Mouse (Mus musculus): ENCODE data around the gene Grin1.

Gene Grin1

DNA sequence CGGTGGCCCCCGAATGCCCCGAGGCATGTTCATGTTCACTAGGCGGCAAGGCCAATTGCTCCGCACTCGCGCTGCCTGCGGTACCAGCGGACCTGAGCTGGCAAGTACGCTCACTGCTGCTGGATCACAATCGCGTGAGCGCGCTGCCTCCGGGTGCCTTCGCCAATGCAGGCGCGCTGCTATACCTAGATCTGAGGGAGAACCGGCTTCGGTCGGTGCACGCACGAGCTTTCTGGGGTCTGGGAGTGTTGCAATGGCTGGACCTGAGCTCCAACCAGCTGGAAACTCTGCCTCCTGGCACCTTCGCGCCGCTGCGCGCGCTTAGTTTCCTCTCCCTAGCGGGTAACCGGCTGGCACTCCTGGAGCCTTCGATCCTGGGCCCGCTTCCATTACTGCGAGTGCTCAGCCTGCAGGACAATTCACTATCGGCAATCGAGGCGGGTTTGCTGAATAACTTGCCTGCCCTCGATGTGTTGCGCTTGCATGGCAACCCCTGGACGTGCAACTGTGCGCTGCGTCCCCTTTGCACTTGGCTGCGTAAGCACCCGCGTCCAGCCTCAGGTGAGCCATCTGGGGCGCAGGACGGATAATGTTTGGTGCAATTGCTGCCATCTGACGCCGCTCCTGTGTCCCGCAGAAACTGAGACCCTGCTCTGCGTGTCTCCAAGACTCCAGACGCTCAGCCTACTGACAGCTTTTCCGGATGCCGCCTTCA, 28.7 kb downstream of the Grin1 start:
- in situ Hi-C loops (cut with MboI; ENCODE audit: low pct_unique_long_range_greater_than_20kb in 1 of 2, low sequenced_read_pairs in 2 of 2, unreplicated experiment in 1 of 2) = no loop called here

DNA sequence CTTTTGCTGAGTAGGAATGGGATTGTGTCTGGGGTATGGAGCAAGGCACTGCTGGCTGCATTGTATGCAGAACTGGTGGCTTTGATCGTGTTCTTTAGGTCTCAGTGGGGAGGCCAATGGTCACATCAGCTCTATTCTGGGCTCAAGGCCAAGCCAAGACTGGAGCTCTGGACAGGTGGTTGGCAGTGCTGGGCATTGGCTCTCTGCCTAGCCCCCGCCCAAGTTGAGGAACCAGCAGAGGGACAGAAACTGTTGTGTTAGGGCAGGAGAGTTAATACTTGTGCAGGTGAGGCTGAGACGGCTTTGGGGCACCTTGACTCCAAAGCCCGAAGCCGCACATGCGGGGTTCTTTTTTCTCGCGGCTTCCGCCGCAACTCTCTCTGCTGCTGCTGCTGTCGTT, 29.3 kb downstream of the Grin1 start, which contains the start of gene Lrrc26:
Lrrc26 (plus strand) TSS at position 265 of the 400 bp plus-strand sequence.
- in situ Hi-C loops (cut with MboI; ENCODE audit: low pct_unique_long_range_greater_than_20kb in 1 of 2, low sequenced_read_pairs in 2 of 2, unreplicated experiment in 1 of 2) = no loop called here

GRCm38 (mm10) chr2:25288734-25289345, 30.1 kb downstream of the Grin1 start:
- in situ Hi-C loops (cut with MboI; ENCODE audit: low pct_unique_long_range_greater_than_20kb in 1 of 2, low sequenced_read_pairs in 2 of 2, unreplicated experiment in 1 of 2) = no loop called here

DNA sequence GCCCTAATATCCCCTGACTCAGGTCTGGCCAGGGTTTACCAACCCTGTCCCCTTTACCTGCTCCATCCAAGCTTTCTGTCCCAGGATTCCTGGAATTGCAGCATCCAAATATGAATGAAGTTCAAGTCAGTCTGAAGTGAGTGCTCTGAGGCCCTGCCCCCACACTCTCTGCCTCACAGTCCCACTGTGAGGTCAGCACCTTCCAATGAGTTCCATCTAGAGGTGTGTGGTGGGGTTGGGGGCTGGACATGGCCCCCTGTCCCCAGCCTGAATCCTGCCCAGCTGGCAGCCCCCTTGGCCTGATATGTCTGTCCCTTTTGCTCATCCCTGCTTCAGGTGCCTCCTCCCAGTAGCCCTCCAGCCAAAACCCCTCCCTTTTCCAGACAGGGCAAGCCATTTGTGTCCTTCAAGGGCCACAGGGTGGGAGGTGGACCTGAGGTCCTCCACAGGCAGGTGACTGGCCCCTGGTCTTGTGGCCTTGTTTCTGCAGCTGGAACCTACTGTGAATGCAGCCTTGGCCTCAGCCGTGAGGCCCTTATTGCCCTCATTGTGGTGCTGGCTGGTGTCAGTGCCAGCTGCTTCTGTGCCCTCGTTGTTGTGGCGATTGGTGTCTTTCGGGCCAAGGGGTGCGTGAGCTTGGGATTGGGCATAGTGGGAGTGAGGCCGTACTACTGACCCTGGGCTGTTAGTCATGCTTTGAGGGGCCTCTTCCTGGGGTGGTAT, 30.9 kb downstream of the Grin1 start, which contains the start of gene Tmem210:
Tmem210 (plus strand) TSS at position 219 of the 723 bp plus-strand sequence.
- in situ Hi-C loops (cut with MboI; ENCODE audit: low pct_unique_long_range_greater_than_20kb in 1 of 2, low sequenced_read_pairs in 2 of 2, unreplicated experiment in 1 of 2) = no loop called here

- in situ Hi-C loops (cut with MboI; ENCODE audit: low pct_unique_long_range_greater_than_20kb in 1 of 2, low sequenced_read_pairs in 2 of 2, unreplicated experiment in 1 of 2) = no loop called here
These were observed 31.9 kb downstream of the Grin1 start for GRCm38 (mm10) chr2:25286837-25287636.

DNA sequence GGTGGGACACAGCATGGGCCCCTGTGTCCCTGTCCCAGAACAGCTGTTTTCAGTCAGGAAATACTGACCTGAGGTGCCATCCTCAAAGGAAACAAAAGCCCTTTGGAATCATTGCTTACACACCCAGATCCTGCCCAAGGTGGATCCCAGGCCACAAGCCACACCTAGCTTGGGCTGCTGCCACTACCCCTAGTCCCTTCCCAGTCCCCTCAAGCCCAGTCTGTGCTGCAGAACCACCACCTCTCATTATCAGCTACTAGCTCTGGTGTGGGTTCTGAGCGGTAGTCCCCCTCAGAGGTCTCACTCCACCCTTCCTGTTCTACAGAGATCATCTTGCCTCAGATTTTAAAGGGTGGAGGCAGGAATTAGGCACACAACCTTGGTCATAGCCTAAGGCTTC, 32.7 kb downstream of the Grin1 start:
- in situ Hi-C loops (cut with MboI; ENCODE audit: low pct_unique_long_range_greater_than_20kb in 1 of 2, low sequenced_read_pairs in 2 of 2, unreplicated experiment in 1 of 2) = no loop called here

DNA sequence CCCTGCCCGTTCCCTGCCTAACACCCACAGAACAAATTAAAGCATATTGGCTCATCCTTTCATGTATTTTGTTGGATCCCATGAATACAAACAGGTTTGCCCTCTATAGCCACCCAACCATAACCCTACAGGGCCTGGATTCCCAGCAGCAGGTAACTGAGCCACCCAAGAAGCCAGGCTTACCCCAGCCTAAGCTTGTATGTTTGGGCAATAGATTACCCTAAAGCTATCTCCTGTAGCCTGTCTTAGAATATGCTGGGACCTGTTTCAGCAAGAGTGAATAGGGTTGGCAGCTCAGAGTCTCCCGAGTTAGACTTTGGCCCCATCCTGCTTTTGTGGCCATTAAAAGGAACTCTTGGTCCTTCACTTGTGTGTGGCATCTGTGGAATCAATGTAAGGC, 33.4 kb downstream of the Grin1 start:
- in situ Hi-C loops (cut with MboI; ENCODE audit: low pct_unique_long_range_greater_than_20kb in 1 of 2, low sequenced_read_pairs in 2 of 2, unreplicated experiment in 1 of 2) = no loop called here

DNA sequence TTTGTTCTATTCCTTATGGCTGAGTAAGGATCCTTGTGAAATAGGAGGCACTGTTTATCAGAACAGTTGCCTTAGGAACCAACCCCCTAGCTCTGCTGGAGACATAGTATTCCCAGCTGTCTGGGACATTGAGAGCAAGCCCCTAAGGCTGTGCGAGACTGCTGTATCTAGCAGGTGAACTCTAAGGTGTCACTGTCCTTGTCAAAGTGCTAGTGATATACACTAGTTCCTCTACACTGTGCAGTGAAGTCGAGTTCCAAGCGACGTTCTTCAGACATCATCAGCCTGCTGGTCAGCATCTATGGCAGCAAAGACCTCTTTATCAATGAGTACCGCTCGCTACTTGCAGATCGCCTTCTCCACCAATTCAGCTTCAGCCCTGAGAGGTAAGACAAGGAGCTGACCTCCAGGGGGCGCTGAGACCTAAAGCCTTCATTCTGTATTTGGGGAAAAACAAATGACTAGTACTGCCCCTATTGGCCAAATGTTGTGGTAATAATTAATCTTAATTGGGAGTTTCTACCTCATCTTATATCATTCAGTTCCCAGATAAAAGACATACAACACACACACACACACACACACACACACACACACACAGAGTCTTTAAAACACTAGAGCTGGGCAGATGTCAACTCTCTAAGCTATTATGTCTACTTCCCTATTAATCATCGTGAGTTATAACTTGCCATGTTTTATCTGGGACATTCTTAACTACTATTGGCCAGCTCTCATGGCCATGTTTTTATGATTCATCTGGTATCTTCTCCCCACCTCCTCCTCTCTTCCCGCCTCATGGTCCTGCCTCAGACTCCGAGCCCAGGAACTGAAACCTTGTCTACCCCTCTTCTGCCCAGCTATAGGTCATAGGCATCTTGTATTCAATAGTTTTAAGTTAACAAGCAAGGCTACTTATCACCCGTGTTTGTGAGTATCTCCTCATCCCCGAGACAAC, 39.8 kb downstream of the Grin1 start:
- in situ Hi-C loops (cut with MboI; ENCODE audit: low pct_unique_long_range_greater_than_20kb in 1 of 2, low sequenced_read_pairs in 2 of 2, unreplicated experiment in 1 of 2) = no loop called here

- in situ Hi-C loops (cut with MboI; ENCODE audit: low pct_unique_long_range_greater_than_20kb in 1 of 2, low sequenced_read_pairs in 2 of 2, unreplicated experiment in 1 of 2) = no loop called here
These were observed 46.0 kb downstream of the Grin1 start for GRCm38 (mm10) chr2:25273010-25273409.

GRCm38 (mm10) chr2:25272515-25272914, 46.5 kb downstream of the Grin1 start:
- in situ Hi-C loops (cut with MboI; ENCODE audit: low pct_unique_long_range_greater_than_20kb in 1 of 2, low sequenced_read_pairs in 2 of 2, unreplicated experiment in 1 of 2) = no loop called here

DNA sequence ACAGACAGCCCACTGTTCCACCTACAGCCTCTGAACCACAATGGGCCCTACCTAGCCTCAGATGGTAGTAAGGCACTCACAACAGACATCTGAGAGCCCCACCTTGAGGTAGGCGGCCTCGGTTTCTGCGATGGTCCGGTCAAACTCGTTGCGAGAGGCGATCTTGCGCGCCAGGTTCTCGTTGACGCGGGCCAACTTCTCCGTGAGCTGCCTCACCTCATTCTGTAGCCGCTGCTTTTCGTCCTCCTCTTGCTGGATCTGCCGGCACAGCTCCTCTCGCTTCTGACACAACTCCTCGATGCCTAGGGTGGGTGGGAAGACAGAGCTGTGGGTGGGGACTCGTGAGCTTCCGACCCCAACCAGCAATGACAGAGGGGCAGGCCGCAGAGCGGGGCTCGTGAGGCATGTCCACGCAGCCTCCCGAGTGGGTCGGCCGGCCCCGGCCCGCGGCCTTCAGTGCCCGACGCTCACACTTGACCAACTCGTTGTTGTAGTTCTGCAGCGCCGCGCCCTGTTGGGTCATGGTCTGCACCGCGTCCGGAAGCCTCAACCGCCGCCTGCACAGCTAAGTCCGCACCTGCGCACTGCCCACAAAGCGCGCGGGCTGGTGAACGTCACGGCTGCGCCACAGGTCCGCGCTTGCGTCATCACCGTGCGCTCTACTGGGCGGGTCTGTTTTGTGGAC, 47.0 kb downstream of the Grin1 start, which contains the start of the genes Ssna1 and Anapc2:
Ssna1 (minus strand) TSS at position 612 of the 685 bp plus-strand sequence.
Anapc2 (plus strand) TSS at position 652 of the 685 bp plus-strand sequence.
- in situ Hi-C loops (cut with MboI; ENCODE audit: low pct_unique_long_range_greater_than_20kb in 1 of 2, low sequenced_read_pairs in 2 of 2, unreplicated experiment in 1 of 2) = no loop called here

DNA sequence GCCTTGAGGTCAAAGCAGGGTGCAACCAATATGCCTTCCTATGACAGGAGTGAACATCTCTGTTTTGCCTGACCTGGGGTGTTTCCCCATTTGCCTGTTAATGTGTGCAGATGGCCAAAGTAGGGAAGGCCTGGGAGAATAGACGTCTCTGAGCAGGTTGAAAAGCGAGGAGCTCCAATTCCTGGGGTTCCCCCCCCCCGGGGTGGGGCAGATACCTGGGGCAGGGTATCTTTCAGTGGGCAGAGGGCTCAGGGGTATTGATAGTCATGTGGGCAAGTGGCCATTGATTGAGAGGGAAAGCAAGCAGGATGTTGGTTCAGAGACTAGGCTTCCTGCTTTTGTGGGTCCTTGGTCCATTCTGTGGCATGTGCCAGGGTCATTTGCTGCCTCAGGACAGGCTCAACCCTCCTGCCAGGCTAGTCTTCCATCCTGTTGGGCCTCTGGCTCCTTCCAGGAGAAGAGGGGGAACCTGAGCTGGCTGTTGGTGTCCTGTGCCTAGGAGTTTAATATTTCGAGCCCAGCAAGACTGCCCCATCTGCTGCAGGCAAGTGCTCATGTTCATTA, 51.2 kb downstream of the Grin1 start:
- in situ Hi-C loops (cut with MboI; ENCODE audit: low pct_unique_long_range_greater_than_20kb in 1 of 2, low sequenced_read_pairs in 2 of 2, unreplicated experiment in 1 of 2) = loop anchor here in 1 of 2 experiments (5.0 kb wide), 1 partner anchor 64 kb away; the partner anchor contains the start of gene Man1b1

DNA sequence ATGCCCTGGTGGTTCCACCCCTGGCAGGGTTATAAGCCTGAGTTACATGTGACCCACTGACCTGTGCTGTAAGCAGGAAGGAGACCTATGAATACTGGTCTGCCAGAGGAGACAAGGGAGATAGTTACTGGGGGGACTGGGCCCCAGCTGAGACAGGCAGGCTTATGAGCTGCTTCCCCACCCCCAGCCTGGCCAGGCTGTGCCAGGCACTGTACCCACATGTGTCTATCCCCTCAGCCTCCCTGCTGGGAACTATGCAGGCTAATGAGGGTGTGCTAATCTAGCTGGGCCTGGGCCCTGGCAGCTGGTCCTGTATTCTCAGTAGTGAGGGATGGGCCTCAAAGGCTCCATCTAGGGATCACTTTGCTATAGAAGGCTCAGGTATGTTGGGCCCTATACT, 51.7 kb downstream of the Grin1 start:
- in situ Hi-C loops (cut with MboI; ENCODE audit: low pct_unique_long_range_greater_than_20kb in 1 of 2, low sequenced_read_pairs in 2 of 2, unreplicated experiment in 1 of 2) = loop anchor here in 1 of 2 experiments (5.0 kb wide), 1 partner anchor 65 kb away; the partner anchor contains the start of gene Man1b1

- in situ Hi-C loops (cut with MboI; ENCODE audit: low pct_unique_long_range_greater_than_20kb in 1 of 2, low sequenced_read_pairs in 2 of 2, unreplicated experiment in 1 of 2) = loop anchor here in 1 of 2 experiments (5.0 kb wide), 1 partner anchor 66 kb away; the partner anchor contains the start of gene Man1b1
These were observed 52.3 kb downstream of the Grin1 start for GRCm38 (mm10) chr2:25266720-25267119.

- in situ Hi-C loops (cut with MboI; ENCODE audit: low pct_unique_long_range_greater_than_20kb in 1 of 2, low sequenced_read_pairs in 2 of 2, unreplicated experiment in 1 of 2) = loop anchor here in 1 of 2 experiments (5.0 kb wide), 1 partner anchor 66 kb away; the partner anchor contains the start of gene Man1b1
These were observed 52.9 kb downstream of the Grin1 start for GRCm38 (mm10) chr2:25265897-25266656.

GRCm38 (mm10) chr2:25264851-25265250, 54.1 kb downstream of the Grin1 start:
- in situ Hi-C loops (cut with MboI; ENCODE audit: low pct_unique_long_range_greater_than_20kb in 1 of 2, low sequenced_read_pairs in 2 of 2, unreplicated experiment in 1 of 2) = loop anchor here in 1 of 2 experiments (5.0 kb wide), 1 partner anchor 67 kb away; the partner anchor contains the start of gene Man1b1
